Mouse (Mus musculus) liver, embryonic 15.5 days (tissue): Measurements from ENCODE around the gene Hps4. TPM values are rescaled to one million over a fixed set of nuclear protein-coding genes. Genes with fewer than 3 reads are reported as not detected.

ENCODE experiments used
- ATAC-seq: fragments of 200-750 bp; cut with Nextera tagmentation; 2 replicates; pipeline ENCODE4 v1.8.0; 2017; ENCODE audit warnings: moderate number of reproducible peaks, mild to moderate bottlenecking, moderate library complexity; ENCODE audit not compliant: insufficient read depth
- H3K27ac ChIP-seq: fragments of 300-500 bp; sonication (generic); replicated peaks from 2 replicates; pipeline ENCODE4 v1.5.1; 2015; ENCODE audit warnings: mild to moderate bottlenecking, inconsistent platforms
- H3K27me3 ChIP-seq: fragments of 300-500 bp; sonication (generic); 2 replicates; pipeline ENCODE4 v1.6.1; 2015; ENCODE audit warnings: mild to moderate bottlenecking, inconsistent platforms
- H3K36me3 ChIP-seq: fragments of 300-500 bp; sonication (generic); replicated peaks from 2 replicates; pipeline ENCODE4 v1.6.1; 2015; ENCODE audit warnings: moderate library complexity, mild to moderate bottlenecking, inconsistent platforms
- H3K4me1 ChIP-seq: fragments of 300-500 bp; sonication (generic); replicated peaks from 2 replicates; pipeline ENCODE4 v1.6.1; 2015; ENCODE audit warnings: inconsistent platforms
- H3K4me2 ChIP-seq: fragments of 300-500 bp; sonication (generic); 2 replicates; pipeline ENCODE4 v1.6.1; 2015; ENCODE audit warnings: moderate library complexity, mild to moderate bottlenecking, inconsistent platforms
- H3K4me3 ChIP-seq: fragments of 300-500 bp; sonication (generic); replicated peaks from 2 replicates; pipeline ENCODE4 v1.5.1; 2015; ENCODE audit warnings: mild to moderate bottlenecking, inconsistent platforms
- H3K9ac ChIP-seq: fragments of 300-500 bp; sonication (generic); 2 replicates; pipeline ENCODE4 v1.6.1; 2015; ENCODE audit warnings: moderate library complexity, mild to moderate bottlenecking, inconsistent platforms
- H3K9me3 ChIP-seq: fragments of 300-500 bp; sonication (generic); replicated peaks from 2 replicates; pipeline ENCODE4 v1.6.1; 2016; ENCODE audit warnings: inconsistent platforms
- WGBS: fragments of 180-500 bp; shearing (Covaris S2); methylation state at CpG from one replicate; pipeline ENCODE4 v1.1.7; 2015; ENCODE audit warnings: mixed read lengths; ENCODE audit not compliant: insufficient replicate concordance; 5-methylcytosine and 5-hydroxymethylcytosine counted together
- polyA plus RNA-seq: library from polyadenylated mRNA; unstranded; fragments of >200 nt; fragmentation: Nextera tagmentation; extraction: Ambion mirVana; gene quantifications from 2 replicates; pipeline ENCODE4 v1.2.1, GENCODE M21; 2015

The Hps4 gene
- polyA plus RNA-seq, 1 experiment from 2014 or later, result 10.9 TPM

DNA sequence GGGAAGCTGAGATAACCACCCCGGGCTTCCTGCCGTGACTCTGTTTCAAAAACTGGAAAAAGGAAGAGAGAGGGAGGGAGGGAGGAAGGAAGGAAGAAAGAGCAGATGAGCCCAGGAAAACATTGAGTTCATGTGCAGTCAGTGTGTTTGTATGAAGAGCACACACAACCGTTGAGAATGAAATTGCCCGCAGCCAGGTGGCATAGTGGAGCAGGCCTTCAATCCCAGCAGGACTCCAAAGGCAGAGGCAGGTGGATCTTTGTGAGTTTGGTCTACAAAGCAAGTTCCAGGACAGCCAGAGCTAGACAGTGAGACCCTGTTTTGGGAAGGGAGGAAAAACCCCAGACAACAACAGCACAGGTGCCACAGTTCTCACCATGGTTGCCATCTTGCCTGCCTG, 24.5 kb downstream of the Hps4 start:
- no peak overlapping the region for H3K4me2 ChIP-seq
- H3K27me3 ChIP-seq, result no peaks in the 10 kb centered on the region
- H3K36me3 ChIP-seq, result peaks cover 28% of the 10 kb centered on the region

DNA sequence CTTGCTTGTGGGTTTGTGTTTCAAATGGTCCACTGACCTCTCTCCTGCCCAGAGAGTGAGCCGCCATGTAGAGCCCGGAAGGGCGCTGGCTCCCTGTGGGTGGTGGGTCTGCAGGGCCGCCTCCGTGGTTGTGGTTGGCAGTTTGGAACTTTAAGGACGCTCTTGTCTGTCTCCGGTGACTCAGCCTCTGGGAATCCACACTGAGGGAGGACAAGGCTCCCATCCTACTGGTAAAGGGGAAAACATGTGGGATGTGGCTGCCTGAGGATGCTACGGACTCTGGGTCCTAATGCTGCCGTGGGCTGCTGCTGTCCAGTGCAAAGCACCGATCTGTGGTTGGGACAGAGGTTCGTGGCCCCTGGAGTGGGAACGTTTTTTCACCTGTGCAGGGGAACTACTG, 25.0 kb downstream of the Hps4 start:
- H3K9me3 ChIP-seq, result no peaks in the 10 kb centered on the region

More for the DNA sequence above, 24.5 kb downstream of the Hps4 start:
- Histone ChIP-seq H3K9me3 (no peaks in the 10 kb centered on the region), H3K4me3 (no peak overlapping the region), H3K27ac (no peak overlapping the region), H3K4me1 (peaks cover 3% of the 10 kb centered on the region; the same call in 1 of the 2 replicates), H3K9ac (no peak overlapping the region)
- 87% methylated on average over 4 of the region's 4 CpGs for WGBS
- ATAC-seq, result no peak

DNA sequence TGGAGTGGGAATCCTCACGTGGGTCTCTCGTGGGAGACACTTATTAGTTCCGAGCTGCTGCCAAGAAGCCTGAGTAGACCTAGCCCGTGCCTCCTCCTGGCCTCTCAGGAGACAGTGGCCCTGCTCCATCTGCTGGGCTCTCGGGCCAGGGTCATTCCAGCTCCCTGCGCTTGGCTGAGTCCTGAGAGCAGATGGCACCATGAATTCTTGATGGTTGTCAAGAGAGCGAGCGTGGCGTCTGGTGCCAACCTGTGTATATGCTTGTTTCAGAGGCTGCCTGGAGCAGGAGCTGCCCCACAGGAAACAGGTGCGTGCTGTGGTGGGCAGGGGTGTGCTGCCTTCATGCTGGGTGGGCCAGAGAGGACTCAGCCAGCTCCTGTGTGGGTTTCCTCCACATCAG, 25.8 kb downstream of the Hps4 start:
- ATAC-seq, result no peak
- Histone ChIP-seq H3K36me3 (peaks cover 26% of the 10 kb centered on the region), H3K4me2 (no peak overlapping the region), H3K27me3 (no peaks in the 10 kb centered on the region), H3K9me3 (no peaks in the 10 kb centered on the region), H3K27ac (no peak overlapping the region), H3K4me1 (peaks cover under 1% of the 10 kb centered on the region; the same call in 1 of the 2 replicates), H3K9ac (no peak overlapping the region), H3K4me3 (no peak overlapping the region)
- 79% methylated on average over 10 of the region's 10 CpGs for WGBS

More for the DNA sequence above, 25.0 kb downstream of the Hps4 start:
- ATAC-seq, result no peak
- WGBS, result 79% methylated on average over 12 of the region's 12 CpGs
- Histone ChIP-seq H3K4me3 (no peak overlapping the region), H3K36me3 (peaks cover 28% of the 10 kb centered on the region), H3K4me1 (peaks cover 3% of the 10 kb centered on the region; the same call in 1 of the 2 replicates), H3K9ac (no peak overlapping the region), H3K4me2 (no peak overlapping the region), H3K27ac (no peak overlapping the region), H3K27me3 (no peaks in the 10 kb centered on the region)

DNA sequence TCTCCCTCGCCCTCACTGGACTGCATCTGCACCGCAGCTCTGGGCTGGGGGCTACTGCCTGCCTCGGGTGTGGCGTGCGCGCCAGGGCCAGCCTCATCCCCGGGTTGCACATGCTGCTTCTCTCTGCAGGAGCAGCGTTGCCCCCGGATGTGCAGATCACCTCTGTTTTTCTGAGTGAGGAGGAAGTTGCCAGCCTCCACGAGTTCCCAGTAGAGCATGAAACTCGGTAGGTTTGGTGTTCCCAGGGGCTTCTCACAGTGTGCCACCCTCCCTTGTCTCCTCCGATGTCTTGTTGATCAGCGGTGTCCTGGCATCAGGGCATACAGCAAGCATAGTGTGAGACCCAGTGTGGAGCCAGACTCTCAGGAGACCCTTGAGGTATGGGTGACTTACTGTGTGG, 26.4 kb downstream of the Hps4 start:
- WGBS, result 73% methylated on average over 13 of the region's 13 CpGs
- Histone ChIP-seq H3K27ac (no peak overlapping the region), H3K36me3 (peaks cover 29% of the 10 kb centered on the region), H3K9me3 (no peaks in the 10 kb centered on the region), H3K9ac (no peak overlapping the region), H3K4me2 (no peak overlapping the region), H3K4me3 (no peak overlapping the region), H3K4me1 (no peaks in the 10 kb centered on the region), H3K27me3 (no peaks in the 10 kb centered on the region)
- no peak for ATAC-seq

DNA sequence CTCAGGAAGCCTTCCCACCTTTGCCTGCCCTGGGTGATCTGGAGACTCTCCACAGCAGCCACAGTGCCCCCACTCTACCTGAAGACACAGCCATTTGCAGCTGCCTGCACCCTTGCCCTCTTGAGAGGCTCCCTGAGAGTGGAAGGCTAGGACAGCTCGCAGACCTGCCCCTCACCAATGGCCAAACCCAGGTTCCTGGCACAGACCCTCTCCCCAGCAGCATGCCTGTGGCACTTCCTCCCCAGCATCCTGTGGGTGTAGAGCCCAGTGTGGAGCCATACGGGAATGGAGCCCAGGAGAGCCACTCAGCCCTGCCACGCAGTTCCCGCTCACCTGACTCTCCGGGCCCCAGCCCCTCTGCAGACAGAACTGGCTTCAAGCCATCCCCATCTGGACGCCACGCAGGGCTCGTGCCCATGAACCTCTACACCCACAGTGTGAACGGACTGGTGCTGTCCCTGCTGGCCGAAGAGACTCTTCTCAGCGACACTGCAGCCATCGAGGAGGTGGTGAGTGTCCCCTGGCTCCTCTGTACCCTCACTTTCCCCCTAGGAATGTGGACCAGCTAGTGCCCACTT, 27.4 kb downstream of the Hps4 start:
- H3K27me3 ChIP-seq, result no peaks in the 10 kb centered on the region
- no peak overlapping the region for H3K27ac ChIP-seq
- H3K36me3 ChIP-seq, result peaks cover 30% of the 10 kb centered on the region
- H3K4me3 ChIP-seq, result no peak overlapping the region
- no peaks in the 10 kb centered on the region for H3K9me3 ChIP-seq
- no peak overlapping the region for H3K9ac ChIP-seq
- no peaks in the 10 kb centered on the region for H3K4me1 ChIP-seq
- no peak overlapping the region for H3K4me2 ChIP-seq
- ATAC-seq, result no peak
- 78% methylated on average over 12 of the region's 12 CpGs for WGBS

DNA sequence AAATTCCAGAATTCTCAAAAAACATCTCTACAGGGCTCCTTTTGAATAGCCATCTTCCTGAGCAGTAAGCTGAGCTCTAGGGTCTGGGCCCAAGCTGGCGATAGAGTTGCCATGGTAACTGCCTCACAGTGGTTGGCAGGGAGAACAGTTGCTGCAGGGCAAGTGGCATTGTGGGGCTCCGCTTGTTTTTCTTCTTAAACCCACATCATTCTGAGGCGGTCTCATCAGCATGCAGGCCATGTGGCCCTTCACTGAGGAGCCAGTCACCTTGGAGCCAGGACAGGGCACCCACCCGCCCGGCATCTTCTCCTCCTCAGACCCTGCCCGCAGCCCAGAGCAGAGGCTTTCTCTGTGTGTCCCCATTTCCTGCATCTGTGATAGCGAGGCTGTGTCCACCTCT, 29.1 kb downstream of the Hps4 start:
- Histone ChIP-seq H3K9ac (no peak overlapping the region), H3K9me3 (no peaks in the 10 kb centered on the region), H3K36me3 (peaks cover 32% of the 10 kb centered on the region), H3K4me3 (no peak overlapping the region), H3K27me3 (no peaks in the 10 kb centered on the region), H3K27ac (no peak overlapping the region), H3K4me2 (no peak overlapping the region), H3K4me1 (no peaks in the 10 kb centered on the region)
- 71% methylated on average over 7 of the region's 7 CpGs for WGBS
- ATAC-seq, result no peak

DNA sequence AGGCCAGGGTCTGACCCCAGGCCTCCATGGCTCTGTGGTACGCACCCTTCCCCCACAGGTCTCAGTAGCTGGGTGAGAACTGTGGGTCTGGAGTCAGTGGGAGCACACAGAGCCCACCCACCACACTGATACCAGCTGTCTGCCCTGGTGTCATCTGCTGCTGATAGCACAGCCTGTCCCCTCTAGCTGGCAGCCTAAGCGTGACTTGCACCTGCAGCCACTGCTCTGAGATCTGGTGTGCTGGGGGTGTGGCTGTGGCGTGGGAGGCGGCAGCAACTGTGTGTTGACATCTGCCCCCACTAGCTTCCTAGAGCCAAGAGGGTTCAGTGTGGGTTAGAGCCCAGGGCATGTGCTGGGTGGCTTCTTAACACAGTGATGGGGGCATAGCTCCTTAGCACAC, 33.2 kb downstream of the Hps4 start:
- Histone ChIP-seq H3K27ac (no peak overlapping the region), H3K27me3 (no peaks in the 10 kb centered on the region), H3K36me3 (peaks cover 24% of the 10 kb centered on the region), H3K9me3 (no peaks in the 10 kb centered on the region), H3K4me2 (no peak overlapping the region), H3K4me1 (no peaks in the 10 kb centered on the region), H3K4me3 (no peak overlapping the region), H3K9ac (no peak overlapping the region)
- 0 out of 2 replicates have a peak, but pooled peaks have one; percentile 18 for ATAC-seq
- WGBS, result 54% methylated on average over 4 of the region's 4 CpGs

DNA sequence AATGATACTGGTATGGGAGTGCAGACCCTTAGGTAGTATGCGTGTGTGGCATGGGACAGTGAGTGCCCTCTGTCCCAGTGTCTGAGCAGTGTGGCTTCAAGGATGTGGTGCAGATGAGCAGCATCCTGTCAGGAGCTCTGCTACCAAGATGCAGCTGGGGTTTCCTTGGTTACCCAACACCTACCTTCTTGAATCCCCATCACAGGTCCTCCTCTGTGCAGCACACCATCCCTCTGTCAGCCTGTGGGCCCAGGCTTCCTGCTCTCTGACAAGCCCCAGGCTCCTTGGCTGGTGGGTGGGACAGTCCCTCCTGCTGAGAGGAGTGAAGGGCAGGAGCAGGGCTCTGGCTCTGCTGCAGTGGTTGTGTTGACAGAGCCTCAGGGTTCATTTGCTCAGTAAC, 34.5 kb downstream of the Hps4 start:
- Histone ChIP-seq H3K9ac (no peak overlapping the region), H3K27me3 (no peaks in the 10 kb centered on the region), H3K27ac (no peak overlapping the region), H3K4me1 (no peaks in the 10 kb centered on the region), H3K36me3 (peaks cover 24% of the 10 kb centered on the region), H3K4me3 (no peak overlapping the region), H3K4me2 (no peak overlapping the region), H3K9me3 (no peaks in the 10 kb centered on the region)
- WGBS, result 65% methylated on average over 1 of the region's 1 CpGs
- ATAC-seq, result no peak

DNA sequence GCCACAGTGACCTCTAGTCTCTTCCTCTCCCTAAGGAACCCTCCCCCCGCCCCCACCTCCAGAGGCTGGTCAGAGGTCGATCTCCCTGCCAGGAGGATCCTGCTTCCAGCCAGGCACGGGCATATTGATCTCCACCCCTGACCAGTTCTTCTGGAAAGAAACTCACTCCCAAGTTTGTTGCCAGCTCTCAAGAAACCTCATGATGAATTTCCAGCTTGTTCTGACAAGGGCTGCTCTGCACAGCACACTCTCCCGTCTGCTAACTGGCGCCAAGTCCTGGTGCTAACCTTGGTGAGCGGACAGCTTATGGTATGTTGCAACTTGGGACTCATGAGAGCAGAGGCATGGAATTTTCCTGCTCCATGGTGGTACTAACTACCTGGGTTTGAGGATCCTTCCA, 35.8 kb downstream of the Hps4 start:
- ATAC-seq, result no peak
- Histone ChIP-seq H3K9ac (no peak overlapping the region), H3K27me3 (no peaks in the 10 kb centered on the region), H3K4me1 (no peaks in the 10 kb centered on the region), H3K36me3 (peaks cover 24% of the 10 kb centered on the region), H3K9me3 (no peaks in the 10 kb centered on the region), H3K4me3 (no peak overlapping the region), H3K27ac (no peak overlapping the region), H3K4me2 (no peak overlapping the region)
- 66% methylated on average over 6 of the region's 6 CpGs for WGBS

DNA sequence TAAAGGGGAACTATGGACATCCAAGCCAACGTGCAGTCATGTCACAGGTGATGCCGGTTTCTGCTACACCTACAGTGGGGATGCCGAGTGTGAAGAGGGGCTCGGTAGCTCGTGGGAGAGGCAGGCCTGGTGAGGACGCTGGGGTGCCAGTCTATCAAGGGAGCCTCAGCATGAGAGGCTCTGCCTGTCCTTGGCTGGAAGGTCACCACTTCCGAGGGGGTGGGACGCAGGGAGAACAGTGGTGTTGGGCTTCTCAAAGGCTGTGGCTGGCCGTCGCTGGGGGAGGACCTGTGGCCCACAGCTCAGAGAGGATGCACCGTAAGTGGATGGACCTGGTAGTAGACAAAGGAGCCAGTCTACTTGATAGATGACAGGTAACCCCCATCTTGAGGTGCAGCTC, 38.3 kb downstream of the Hps4 start:
- H3K27me3 ChIP-seq, result no peaks in the 10 kb centered on the region
- 71% methylated on average over 11 of the region's 11 CpGs for WGBS
- H3K4me3 ChIP-seq, result no peak overlapping the region
- peaks cover 13% of the 10 kb centered on the region for H3K4me1 ChIP-seq
- H3K9me3 ChIP-seq, result no peaks in the 10 kb centered on the region
- H3K9ac ChIP-seq, result no peak overlapping the region
- no peak for ATAC-seq
- no peak overlapping the region for H3K4me2 ChIP-seq
- H3K27ac ChIP-seq, result no peak overlapping the region
- 0 out of 2 replicates have a peak, but pooled peaks cover 9% of the 10 kb centered on the region for H3K36me3 ChIP-seq

DNA sequence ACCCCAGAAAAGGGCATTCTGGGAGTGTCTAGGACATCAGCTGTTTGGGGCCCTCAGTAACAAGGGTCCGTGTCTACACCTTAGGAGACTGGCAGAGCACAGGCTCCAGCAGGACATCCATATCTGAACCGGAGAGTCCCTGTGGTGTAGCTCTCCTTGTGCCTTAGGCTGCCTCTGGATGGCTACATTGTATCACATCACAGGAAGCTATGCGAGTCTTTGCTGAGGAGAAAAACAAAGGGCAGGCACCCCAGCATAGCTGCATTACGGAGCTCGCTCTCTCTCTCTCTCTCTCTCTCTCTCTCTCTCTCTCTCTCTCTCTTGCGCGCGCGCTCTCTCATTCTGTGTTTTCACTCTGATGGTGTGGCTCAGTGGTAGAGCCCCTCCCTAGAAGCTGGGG, 39.2 kb downstream of the Hps4 start:
- H3K4me1 ChIP-seq, result peaks cover 17% of the 10 kb centered on the region
- no peak overlapping the region for H3K9ac ChIP-seq
- H3K27ac ChIP-seq, result no peak overlapping the region
- ATAC-seq, result no peak
- no peak overlapping the region for H3K4me3 ChIP-seq
- 71% methylated on average over 9 of the region's 9 CpGs for WGBS
- no peaks in the 10 kb centered on the region for H3K27me3 ChIP-seq
- H3K36me3 ChIP-seq, result 0 out of 2 replicates have a peak, but pooled peaks cover 9% of the 10 kb centered on the region
- H3K4me2 ChIP-seq, result no peak overlapping the region
- no peaks in the 10 kb centered on the region for H3K9me3 ChIP-seq
